In genomic region chr1:188581136-188581535, GRCm38 (mm10) we compare ENCODE assay signal across 18 mouse cellular contexts.
DNase-seq lines count a peak whose midpoint lies in the region; TF ChIP-seq lines count a peak whose summit lies in the region.
"Had no signal": no experiment of that assay in that cellular context is flagged by ENCODE, and none has a peak within 500 bp of the region (broad histone marks: within the 10 kb centered on the region; RNA-seq: fewer than 3 reads in every experiment).

No protein-coding gene starts in this region.

- H3K36me3 ChIP-seq in ES-E14 (ENCODE audit: control insufficient read depth, insufficient read depth, low read length, poor library complexity, severe bottlenecking) = no peaks in the 10 kb centered on the region
- H3K36me3 ChIP-seq: embryonic facial prominence, embryonic 15.5 days; forebrain, embryonic 15.5 days; G1E; heart, embryonic 12.5 days had no signal

- H3K9me3 ChIP-seq in ES-E14 (ENCODE audit: control insufficient read depth, insufficient read depth, low read depth, low read length) = no peaks in the 10 kb centered on the region
- H3K9me3 ChIP-seq: embryonic facial prominence, embryonic 15.5 days; forebrain, embryonic 15.5 days; heart, embryonic 12.5 days had no signal

- H3K9ac ChIP-seq in ES-E14 (ENCODE audit: insufficient read depth, low read depth, low read length, poor library complexity, severe bottlenecking) = no peak overlapping the region
- H3K9ac ChIP-seq: embryonic facial prominence, embryonic 15.5 days; forebrain, embryonic 15.5 days; heart, embryonic 12.5 days had no signal

- in situ Hi-C loops in ES-E14 (cut with MboI; ENCODE audit: low sequenced_read_pairs in 2 of 2, unreplicated experiment in 2 of 2) = no loop called here

- no peak for TF ChIP-seq CTCF in layer of hippocampus, adult 2 months (conservative IDR thresholded peaks at IDR 0.05)

- H3K4me3 ChIP-seq in ES-E14 (ENCODE audit: insufficient read depth in 1 of 2, low read depth in 1 of 2, low read length in 2 of 2, poor library complexity in 1 of 2, severe bottlenecking in 1 of 2) = no peak overlapping the region
- H3K4me3 ChIP-seq in layer of hippocampus, adult 2 months = no peak overlapping the region
- H3K4me3 ChIP-seq: embryonic facial prominence, embryonic 15.5 days; erythroblast, embryonic 14.5 days; forebrain, embryonic 15.5 days; heart, adult 2 months; heart, embryonic 12.5 days had no signal

- DNase-seq in heart, adult 11 months = peak; percentile 44
- DNase-seq in heart, adult 9 months (ENCODE audit: low spot score in 2 of 2) = no peak
- peak; percentile 27 for DNase-seq in ES-E14 (ENCODE audit: low read depth, low spot score)
- peak; percentile 80 for DNase-seq in ZHBTc4 (ENCODE audit: low read depth, low spot score)
- no peak for DNase-seq in cerebellum, adult 11 months
- no peak for DNase-seq in layer of hippocampus, adult 2 months (ENCODE audit: low spot score in 2 of 2)
- DNase-seq: adrenal gland, adult 2 months; adrenal gland, postnatal 36 days; cerebellum, adult 11-12 months; cerebellum, adult 9-10 months; cerebellum, postnatal 25 days; gastrocnemius, postnatal 10 days; heart, adult 2 months had no signal

- H3K4me1 ChIP-seq in ES-E14 (ENCODE audit: control insufficient read depth in 2 of 2, insufficient read depth in 2 of 2, low read length in 2 of 2, poor library complexity in 1 of 2) = no peaks in the 10 kb centered on the region
- H3K4me1 ChIP-seq: embryonic facial prominence, embryonic 15.5 days; heart, embryonic 12.5 days had no signal

- no peak overlapping the region for H3K27ac ChIP-seq in ES-E14 (ENCODE audit: insufficient read depth, low read depth, low read length, poor library complexity, severe bottlenecking)
- H3K27ac ChIP-seq in layer of hippocampus, adult 2 months = no peak overlapping the region
- H3K27ac ChIP-seq: embryonic facial prominence, embryonic 15.5 days; forebrain, embryonic 15.5 days; heart, adult 2 months had no signal

TF ChIP-seq in ES-E14, 5 proteins besides CTCF, POLR2A, EP300 and RAD21:
- TF ChIP-seq ZC3H11A (IDR thresholded peaks at IDR 0.05; ENCODE audit: borderline replicate concordance, low read depth, low read length) (no peak), CHD2 (IDR thresholded peaks at IDR 0.05; ENCODE audit: low read depth, low read length) (no peak)

Comparison
In these comparisons a context has a peak if more than half of its experiments do, and no peak if none do; other contexts are left out.
1. DNase-seq: peak in heart, adult 11 months (single experiment), ES-E14 (single experiment) and ZHBTc4 (single experiment); none in heart, adult 9 months (0 of 2), cerebellum, adult 11 months (single experiment) and layer of hippocampus, adult 2 months (0 of 2).